ENCODE assay signal across 8 mouse cellular contexts in genomic region chr1:60667873-60668616, GRCm38 (mm10). TPM values are rescaled to one million over a fixed set of nuclear protein-coding genes. Genes with fewer than 3 reads are reported as not detected.
DNase-seq lines count a peak whose midpoint lies in the region; ATAC-seq and TF ChIP-seq lines count a peak whose summit lies in the region.

No protein-coding gene starts in this region.

- TF ChIP-seq CTCF in gastrocnemius, adult 2 months (IDR thresholded peaks at IDR 0.05) = no peak

- intact Hi-C loops in gastrocnemius, adult 2 months (cut with DNase I) = loop anchor here (5.0 kb wide), 3 partner anchors 51 to 149 kb away; partner anchors contain the start of gene Raph1

- no peaks in the 10 kb centered on the region for H3K9me3 ChIP-seq in midbrain, embryonic 13.5 days
- no peaks in the 10 kb centered on the region for H3K9me3 ChIP-seq in midbrain, embryonic 11.5 days (ENCODE audit: control insufficient read depth, low read length)
- no peaks in the 10 kb centered on the region for H3K9me3 ChIP-seq in kidney, embryonic 14.5 days (ENCODE audit: control insufficient read depth, low read length)
- H3K9me3 ChIP-seq in limb, embryonic 15.5 days = no peaks in the 10 kb centered on the region

- no peak overlapping the region for H3K4me3 ChIP-seq in midbrain, embryonic 13.5 days (replicated peaks)
- H3K4me3 ChIP-seq in midbrain, embryonic 11.5 days (ENCODE audit: low read depth, low read length) = no peak overlapping the region
- peak overlapping the region; percentile 67 for H3K4me3 ChIP-seq in gastrocnemius, adult 2 months
- H3K4me3 ChIP-seq in kidney, embryonic 14.5 days (ENCODE audit: low read length) = no peak overlapping the region
- H3K4me3 ChIP-seq in limb, embryonic 15.5 days = peak overlapping the region; percentile 21

- no peaks in the 10 kb centered on the region for H3K27me3 ChIP-seq in midbrain, embryonic 13.5 days
- no peaks in the 10 kb centered on the region for H3K27me3 ChIP-seq in midbrain, embryonic 11.5 days (ENCODE audit: control insufficient read depth, insufficient read depth, low read length)
- H3K27me3 ChIP-seq in kidney, embryonic 14.5 days (ENCODE audit: control insufficient read depth, insufficient read depth, low read length) = no peaks in the 10 kb centered on the region
- no peaks in the 10 kb centered on the region for H3K27me3 ChIP-seq in limb, embryonic 15.5 days

- no peak for ATAC-seq in midbrain, embryonic 13.5 days
- no peak for ATAC-seq in midbrain, embryonic 11.5 days (ENCODE audit: low FRiP score)
- ATAC-seq in kidney, embryonic 14.5 days (ENCODE audit: low FRiP score, low TSS enrichment) = no peak
- no peak for ATAC-seq in limb, embryonic 15.5 days (ENCODE audit: insufficient number of reproducible peaks, low FRiP score, low TSS enrichment, low read depth)

- H3K4me2 ChIP-seq in midbrain, embryonic 13.5 days (replicated peaks) = peak overlapping the region; percentile 22; the same call in 1 of the 2 replicates
- no peak overlapping the region for H3K4me2 ChIP-seq in midbrain, embryonic 11.5 days
- H3K4me2 ChIP-seq in kidney, embryonic 14.5 days (replicated peaks; ENCODE audit: low read depth, low read length) = no peak overlapping the region; the same call in 1 of the 2 replicates
- H3K4me2 ChIP-seq in limb, embryonic 15.5 days = peak overlapping the region; percentile 32

- 42% methylated on average over 17 of the region's 17 CpGs for WGBS in midbrain, embryonic 13.5 days
- WGBS in midbrain, embryonic 11.5 days = 68% methylated on average over 17 of the region's 17 CpGs
- 59% methylated on average over 17 of the region's 17 CpGs for WGBS in kidney, embryonic 14.5 days
- 25% methylated on average over 17 of the region's 17 CpGs for WGBS in limb, embryonic 15.5 days

- peaks cover 8% of the 10 kb centered on the region for H3K4me1 ChIP-seq in midbrain, embryonic 13.5 days (replicated peaks)
- peaks cover 3% of the 10 kb centered on the region for H3K4me1 ChIP-seq in midbrain, embryonic 11.5 days (ENCODE audit: control insufficient read depth, insufficient read depth, low read length)
- H3K4me1 ChIP-seq in kidney, embryonic 14.5 days (ENCODE audit: control insufficient read depth, insufficient read depth, low read length) = no peaks in the 10 kb centered on the region
- H3K4me1 ChIP-seq in limb, embryonic 15.5 days = peaks cover 11% of the 10 kb centered on the region

- peak overlapping the region; percentile 2; the same call in 1 of the 2 replicates for H3K9ac ChIP-seq in midbrain, embryonic 13.5 days (replicated peaks)
- no peak overlapping the region for H3K9ac ChIP-seq in midbrain, embryonic 11.5 days (ENCODE audit: low read length)
- no peak overlapping the region for H3K9ac ChIP-seq in kidney, embryonic 14.5 days (ENCODE audit: low read depth, low read length)
- no peak overlapping the region for H3K9ac ChIP-seq in limb, embryonic 15.5 days

- no peaks in the 10 kb centered on the region for H3K36me3 ChIP-seq in midbrain, embryonic 13.5 days
- H3K36me3 ChIP-seq in midbrain, embryonic 11.5 days (ENCODE audit: control insufficient read depth, insufficient read depth, low read length) = no peaks in the 10 kb centered on the region
- no peaks in the 10 kb centered on the region for H3K36me3 ChIP-seq in kidney, embryonic 14.5 days (ENCODE audit: control insufficient read depth, insufficient read depth, low read length)
- H3K36me3 ChIP-seq in limb, embryonic 15.5 days = no peaks in the 10 kb centered on the region

- peak overlapping the region; percentile 37 for H3K27ac ChIP-seq in midbrain, embryonic 13.5 days
- H3K27ac ChIP-seq in midbrain, embryonic 11.5 days (ENCODE audit: low read depth, low read length) = no peak overlapping the region
- peak overlapping the region; percentile 81 for H3K27ac ChIP-seq in gastrocnemius, adult 2 months
- H3K27ac ChIP-seq in kidney, embryonic 14.5 days (ENCODE audit: low read depth, low read length) = peak overlapping the region; percentile 11; the same call in 1 of the 2 replicates
- peak overlapping the region; percentile 52 for H3K27ac ChIP-seq in limb, embryonic 15.5 days

- no peak for DNase-seq in midbrain, embryonic 11.5 days (ENCODE audit: low spot score, missing footprints)
- DNase-seq in gastrocnemius, adult 2 months = peak; percentile 75
- peak; percentile 20 for DNase-seq in retina, embryonic 14.5 days (ENCODE audit: low spot score)
- no peak for DNase-seq in T-cell, adult 2 months (ENCODE audit: low spot score)
- no peak for DNase-seq in urinary bladder, postnatal 25 days (ENCODE audit: low spot score)

RNA-seq across cellular contexts. Expression of gene Cd28, which starts 48.6 kb away (rescaled TPM):
- 0.10 and 0.16 TPM in 2 replicates for polyA plus RNA-seq in midbrain, embryonic 13.5 days (2015; fragmentation: Nextera tagmentation; extraction: Ambion mirVana)
- 0.10 and 0.28 TPM in 2 replicates for polyA plus RNA-seq in midbrain, embryonic 11.5 days (2014; fragmentation: Nextera tagmentation; extraction: Ambion mirVana)
- total RNA-seq in gastrocnemius, adult 2 months (2021) = 1 to 10 TPM; 2.8 to 4.8 TPM
- polyA plus RNA-seq in kidney, embryonic 14.5 days (2014; fragmentation: Nextera tagmentation; extraction: Ambion mirVana) = 0.16 and 0.33 TPM in 2 replicates
- polyA plus RNA-seq in limb, embryonic 15.5 days (2015; fragmentation: Nextera tagmentation; extraction: Ambion mirVana) = 0.46 and 0.54 TPM in 2 replicates

Comparison
In these comparisons a context has a peak if more than half of its experiments do, and no peak if none do; other contexts are left out.
1. H3K4me2 ChIP-seq: peak in midbrain, embryonic 13.5 days (single experiment) and limb, embryonic 15.5 days (single experiment); none in midbrain, embryonic 11.5 days (single experiment) and kidney, embryonic 14.5 days (single experiment).
2. H3K4me3 ChIP-seq: peak in gastrocnemius, adult 2 months (single experiment) and limb, embryonic 15.5 days (single experiment); none in midbrain, embryonic 13.5 days (single experiment), midbrain, embryonic 11.5 days (single experiment) and kidney, embryonic 14.5 days (single experiment).
3. DNase-seq: peak in gastrocnemius, adult 2 months (single experiment) and retina, embryonic 14.5 days (single experiment); none in midbrain, embryonic 11.5 days (single experiment), T-cell, adult 2 months (single experiment) and urinary bladder, postnatal 25 days (single experiment).